22 mouse cellular contexts compared by ENCODE assay signal in the genomic region with DNA sequence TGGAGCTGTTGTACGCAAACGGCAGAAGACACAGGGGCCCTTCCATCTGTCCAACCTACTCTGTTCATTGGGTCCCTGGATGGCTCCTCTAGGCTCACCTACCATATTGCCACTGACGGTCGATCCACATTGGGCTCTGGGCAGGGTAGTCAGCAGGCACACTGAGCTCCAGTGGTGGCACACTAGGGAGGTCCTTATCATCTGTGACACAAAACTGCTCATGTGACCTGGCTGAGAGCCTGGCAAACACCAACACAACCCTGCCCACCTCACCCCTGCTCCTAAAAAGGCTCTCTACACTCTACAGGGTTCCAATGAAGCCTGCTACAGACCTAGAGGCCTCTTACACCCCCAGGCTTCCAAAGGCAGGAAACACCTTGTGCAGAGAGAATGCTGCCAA. TPM values are rescaled to one million over a fixed set of nuclear protein-coding genes. Genes with fewer than 3 reads are reported as not detected.
DNase-seq lines count a peak whose midpoint lies in the region; ATAC-seq lines count a peak whose summit lies in the region.
"Had no signal": no experiment of that assay in that cellular context is flagged by ENCODE, and none has a peak within 500 bp of the region (broad histone marks: within the 10 kb centered on the region; RNA-seq: fewer than 3 reads in every experiment).

No protein-coding gene starts in this region.

- peak; percentile 71 for ATAC-seq in erythroid progenitor cell, adult 5-6 weeks (replicated peaks; ENCODE audit: low FRiP score, poor library complexity, severe bottlenecking)
- ATAC-seq: forebrain, embryonic 14.5 days; inflammation-experienced regulatory T-cells, adult 6 months; liver, embryonic 12.5 days; liver, postnatal 0 days; lung, postnatal 0 days; midbrain, embryonic 15.5 days had no signal

- peak; percentile 46 for DNase-seq in cerebellum, adult 9-11 months
- no peak for DNase-seq in cerebellum, postnatal 10 days
- peak; percentile 35 for DNase-seq in spleen, adult 12 weeks (ENCODE audit: low spot score)
- DNase-seq in spleen, adult 18-20 months, result no peak
- no peak for DNase-seq in testis, postnatal 14 days (ENCODE audit: low spot score)
- DNase-seq: adrenal gland, adult 8-10 months; gastrocnemius, postnatal 25 days; heart, adult 18-20 months; heart, postnatal 10 days; kidney, adult 11 months; kidney, postnatal 25 days; liver, postnatal 0 days; lung, postnatal 4 days; right cerebral cortex, postnatal 25 days had no signal

RNA-seq across cellular contexts. Expression of gene Ccdc74a, which starts 6.3 kb away (rescaled TPM):
- 5.0 and 11.5 TPM in 2 replicates for total RNA-seq in erythroid progenitor cell, adult 5-6 weeks (2015; ENCODE audit: low replicate concordance)
- 2.8 and 13.5 TPM in 2 replicates for total RNA-seq in erythroid progenitor cell, adult 5-6 weeks (2017; ENCODE audit: low replicate concordance)
- total RNA-seq: CH12.LX; neutrophil, adult 5-6 weeks had no signal

RNA-seq across cellular contexts. Expression of gene Smpd4, which starts 33.5 kb away (rescaled TPM):
- total RNA-seq in erythroid progenitor cell, adult 5-6 weeks (2015; ENCODE audit: low replicate concordance), result 59.1 and 97.3 TPM in 2 replicates
- total RNA-seq in erythroid progenitor cell, adult 5-6 weeks (2017; ENCODE audit: low replicate concordance), result 32.6 and 43.5 TPM in 2 replicates

Comparison
In these comparisons a context has a peak if more than half of its experiments do, and no peak if none do; other contexts are left out.
1. DNase-seq: peak in cerebellum, adult 9-11 months (single experiment) and spleen, adult 12 weeks (single experiment); none in cerebellum, postnatal 10 days (0 of 2), spleen, adult 18-20 months (0 of 2) and testis, postnatal 14 days (single experiment).